Mouse (Mus musculus) ES-Bruce4 (cell line): ENCODE results near the gene Rpa1.

Experiments
- CTCF ChIP-seq: IDR thresholded peaks from one replicate; pipeline ENCODE4 v1.8.1; 2011; ENCODE audit warnings: low read depth, low read length
- EP300 ChIP-seq: IDR thresholded peaks from 2 replicates; pipeline ENCODE4 v1.6.1; 2011; ENCODE audit warnings: low read depth, low read length; ENCODE audit not compliant: insufficient read depth
- POLR2A ChIP-seq: IDR thresholded peaks from one replicate; pipeline ENCODE4 v1.8.1; 2011; ENCODE audit warnings: low read length; ENCODE audit not compliant: insufficient read depth

GRCm38 (mm10) chr11:75255330-75255729 lies 92.8 kb downstream of the Rpa1 start:
- TF ChIP-seq CTCF, result no peak
- no peak for TF ChIP-seq EP300
- no peak for TF ChIP-seq POLR2A
